14 mouse cellular contexts compared by ENCODE assay signal in the genomic region with DNA sequence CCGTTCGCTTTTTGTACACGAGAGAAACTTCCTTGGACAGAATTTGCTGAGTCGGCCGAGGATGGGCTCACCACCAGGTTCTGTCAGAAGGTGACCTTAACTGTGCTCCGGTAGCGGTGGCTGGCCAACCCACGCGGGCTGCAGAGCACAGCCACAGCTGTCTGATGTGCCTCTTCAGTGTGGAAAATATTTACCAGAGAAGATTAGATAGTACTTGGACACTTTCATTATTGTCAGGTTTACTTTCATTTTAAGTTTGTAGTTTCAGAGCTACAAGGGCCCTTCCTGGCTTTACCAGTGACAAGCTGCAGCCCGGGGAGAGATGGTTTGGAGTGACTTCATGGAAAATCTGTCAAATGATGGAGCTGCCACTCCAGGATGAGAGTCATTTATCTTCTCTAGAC. TPM values are rescaled to one million over a fixed set of nuclear protein-coding genes. Genes with fewer than 3 reads are reported as not detected.
DNase-seq lines count a peak whose midpoint lies in the region; ATAC-seq and TF ChIP-seq lines count a peak whose summit lies in the region.
"Had no signal": no experiment of that assay in that cellular context is flagged by ENCODE, and none has a peak within 500 bp of the region (broad histone marks: within the 10 kb centered on the region; RNA-seq: fewer than 3 reads in every experiment).

No protein-coding gene starts in this region.

- no peak for TF ChIP-seq CTCF in gastrocnemius, adult 2 months (IDR thresholded peaks at IDR 0.05)

- 91% methylated on average over 10 of the region's 10 CpGs for WGBS in midbrain, embryonic 11.5 days
- 91% methylated on average over 10 of the region's 10 CpGs for WGBS in midbrain, embryonic 10.5 days

- no peaks in the 10 kb centered on the region for H3K36me3 ChIP-seq in midbrain, embryonic 11.5 days (ENCODE audit: control insufficient read depth, insufficient read depth, low read length)
- H3K36me3 ChIP-seq in midbrain, embryonic 10.5 days: no peaks in the 10 kb centered on the region
- H3K36me3 ChIP-seq: forebrain, embryonic 15.5 days; G1E had no signal

- no peak overlapping the region for H3K9ac ChIP-seq in midbrain, embryonic 11.5 days (ENCODE audit: low read length)
- H3K9ac ChIP-seq: forebrain, embryonic 15.5 days; hindbrain, embryonic 14.5 days had no signal

- H3K4me1 ChIP-seq in midbrain, embryonic 11.5 days (ENCODE audit: control insufficient read depth, insufficient read depth, low read length): no peaks in the 10 kb centered on the region
- no peaks in the 10 kb centered on the region for H3K4me1 ChIP-seq in midbrain, embryonic 10.5 days
- H3K4me1 ChIP-seq: forebrain, embryonic 15.5 days had no signal

- no peak for DNase-seq in gastrocnemius, adult 2 months
- DNase-seq in gastrocnemius, postnatal 10 days: no peak
- peak; percentile 50 for DNase-seq in kidney, adult 9 months
- DNase-seq in kidney, adult 8-10 months: no peak
- peak; percentile 45 for DNase-seq in midbrain, embryonic 11.5 days (ENCODE audit: low spot score, missing footprints)
- DNase-seq in midbrain, embryonic 10.5 days (ENCODE audit: low spot score): no peak
- DNase-seq in cerebellum, adult 11 months: no peak
- DNase-seq in retina, embryonic 14.5 days (ENCODE audit: low spot score): no peak
- DNase-seq: cerebellum, adult 11-12 months; gastrocnemius, postnatal 14 days; kidney, postnatal 14 days had no signal

- H3K27me3 ChIP-seq in midbrain, embryonic 11.5 days (ENCODE audit: control insufficient read depth, insufficient read depth, low read length): no peaks in the 10 kb centered on the region
- no peaks in the 10 kb centered on the region for H3K27me3 ChIP-seq in midbrain, embryonic 10.5 days (ENCODE audit: low read depth, poor library complexity, severe bottlenecking)
- H3K27me3 ChIP-seq: forebrain, embryonic 15.5 days had no signal

- no peaks in the 10 kb centered on the region for H3K9me3 ChIP-seq in midbrain, embryonic 11.5 days (ENCODE audit: control insufficient read depth, low read length)
- H3K9me3 ChIP-seq in midbrain, embryonic 10.5 days (replicated peaks): no peaks in the 10 kb centered on the region
- H3K9me3 ChIP-seq: forebrain, embryonic 15.5 days; G1E had no signal

- H3K4me2 ChIP-seq in midbrain, embryonic 11.5 days: no peak overlapping the region
- H3K4me2 ChIP-seq: forebrain, embryonic 15.5 days; hindbrain, embryonic 14.5 days had no signal

- H3K4me3 ChIP-seq in gastrocnemius, adult 2 months: no peak overlapping the region
- H3K4me3 ChIP-seq in midbrain, embryonic 11.5 days (ENCODE audit: low read depth, low read length): no peak overlapping the region
- no peak overlapping the region for H3K4me3 ChIP-seq in midbrain, embryonic 10.5 days
- H3K4me3 ChIP-seq: forebrain, embryonic 15.5 days had no signal

- peak overlapping the region; percentile 46; the same call in 1 of the 2 replicates for H3K27ac ChIP-seq in gastrocnemius, adult 2 months
- H3K27ac ChIP-seq in midbrain, embryonic 11.5 days (ENCODE audit: low read depth, low read length): no peak overlapping the region
- no peak overlapping the region for H3K27ac ChIP-seq in midbrain, embryonic 10.5 days (replicated peaks)
- H3K27ac ChIP-seq: forebrain, embryonic 15.5 days; hindbrain, embryonic 14.5 days had no signal

- ATAC-seq in midbrain, embryonic 11.5 days (ENCODE audit: low FRiP score): no peak
- ATAC-seq: forebrain, embryonic 15.5 days had no signal

- intact Hi-C loops in gastrocnemius, adult 2 months (cut with DNase I): no loop called here

RNA-seq across cellular contexts. Expression of gene Upb1, which starts 23.6 kb away (rescaled TPM):
- total RNA-seq in gastrocnemius, adult 2 months (2021): not detected
- total RNA-seq in gastrocnemius, postnatal 10 days (2021): under 1 TPM; 0.20 to 0.21 TPM
- not detected in 2 replicates for polyA plus RNA-seq in midbrain, embryonic 11.5 days (2014; fragmentation: Nextera tagmentation; extraction: Ambion mirVana)
- polyA plus RNA-seq in midbrain, embryonic 10.5 days (2016; fragmentation: Nextera tagmentation; extraction: Ambion mirVana): not detected in 2 replicates
- polyA plus RNA-seq: G1E had no signal

Comparison
In these comparisons a context has a peak if more than half of its experiments do, and no peak if none do; other contexts are left out.
1. DNase-seq: peak in kidney, adult 9 months (single experiment) and midbrain, embryonic 11.5 days (single experiment); none in gastrocnemius, adult 2 months (single experiment), gastrocnemius, postnatal 10 days (single experiment), kidney, adult 8-10 months (0 of 2), midbrain, embryonic 10.5 days (single experiment), cerebellum, adult 11 months (single experiment) and retina, embryonic 14.5 days (single experiment).